Mouse (Mus musculus) intestine, embryonic 15.5 days (tissue): Measurements from ENCODE around the gene Tspo2. TPM values are rescaled to one million over a fixed set of nuclear protein-coding genes. Genes with fewer than 3 reads are reported as not detected.

Experiments used
- ATAC-seq: fragments of 200-750 bp; cut with Nextera tagmentation; 2 replicates; pipeline ENCODE4 v1.8.0; 2017; ENCODE audit warnings: moderate TSS enrichment, moderate library complexity
- H3K27ac ChIP-seq: fragments of 300-500 bp; sonication (generic); 2 replicates; pipeline ENCODE4 v1.5.1; 2015; ENCODE audit warnings: mild to moderate bottlenecking, inconsistent platforms
- H3K27me3 ChIP-seq: fragments of 300-500 bp; sonication (generic); replicated peaks from 2 replicates; pipeline ENCODE4 v1.6.1; 2015; ENCODE audit warnings: inconsistent platforms
- H3K36me3 ChIP-seq: fragments of 300-500 bp; sonication (generic); 2 replicates; pipeline ENCODE4 v1.6.1; 2015; ENCODE audit warnings: inconsistent platforms
- H3K4me1 ChIP-seq: fragments of 300-500 bp; sonication (generic); replicated peaks from 2 replicates; pipeline ENCODE4 v1.6.1; 2015; ENCODE audit warnings: inconsistent platforms
- H3K4me2 ChIP-seq: fragments of 300-500 bp; sonication (generic); replicated peaks from 2 replicates; pipeline ENCODE4 v1.6.1; 2015; ENCODE audit warnings: mild to moderate bottlenecking, inconsistent platforms
- H3K4me3 ChIP-seq: fragments of 300-500 bp; sonication (generic); replicated peaks from 2 replicates; pipeline ENCODE4 v1.5.1; 2015; ENCODE audit warnings: inconsistent platforms
- H3K9ac ChIP-seq: fragments of 300-500 bp; sonication (generic); 2 replicates; pipeline ENCODE4 v1.6.1; 2015; ENCODE audit warnings: inconsistent platforms
- H3K9me3 ChIP-seq: fragments of 300-500 bp; sonication (generic); 2 replicates; pipeline ENCODE4 v1.6.1; 2016; ENCODE audit warnings: inconsistent platforms
- WGBS: fragments of 180-500 bp; shearing (Covaris S2); methylation state at CpG from one replicate; pipeline ENCODE4 v1.1.7; 2015; 5-methylcytosine and 5-hydroxymethylcytosine counted together
- polyA plus RNA-seq: library from polyadenylated mRNA; unstranded; fragments of >200 nt; fragmentation: Nextera tagmentation; extraction: Ambion mirVana; gene quantifications from 2 replicates; pipeline ENCODE4 v1.2.1, GENCODE M21; 2015

Tspo2 gene
- polyA plus RNA-seq, 1 experiment from 2014 or later, result 3.5 TPM

DNA sequence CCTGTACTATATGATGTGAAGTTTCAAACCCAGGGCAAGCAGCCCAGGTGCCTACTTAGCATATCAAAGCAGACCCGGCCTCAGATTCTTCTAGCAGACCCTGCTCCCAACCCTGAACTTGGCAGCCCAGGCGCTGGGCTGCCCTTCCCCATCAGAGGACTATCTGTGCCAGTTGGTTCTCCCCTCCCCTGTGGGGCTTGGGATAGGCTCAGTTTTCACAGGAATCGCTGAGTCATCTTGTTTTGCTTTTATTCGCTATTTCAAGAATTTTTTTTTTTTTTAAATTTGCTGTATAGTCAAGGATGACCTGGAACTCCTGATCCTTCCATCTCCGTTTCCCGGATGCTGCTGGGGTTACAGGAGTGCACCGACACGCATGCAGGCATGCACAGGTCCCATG, 3.6 kb downstream of the Tspo2 start:
- Histone ChIP-seq H3K9me3 (no peaks in the 10 kb centered on the region), H3K4me1 (0 out of 2 replicates have a peak, but pooled peaks cover 7% of the 10 kb centered on the region), H3K4me3 (no peak overlapping the region), H3K9ac (no peak overlapping the region), H3K36me3 (no peaks in the 10 kb centered on the region), H3K27ac (no peak overlapping the region), H3K27me3 (no peaks in the 10 kb centered on the region), H3K4me2 (no peak overlapping the region)
- ATAC-seq, result no peak
- WGBS, result 80% methylated on average over 8 of the region's 8 CpGs

DNA sequence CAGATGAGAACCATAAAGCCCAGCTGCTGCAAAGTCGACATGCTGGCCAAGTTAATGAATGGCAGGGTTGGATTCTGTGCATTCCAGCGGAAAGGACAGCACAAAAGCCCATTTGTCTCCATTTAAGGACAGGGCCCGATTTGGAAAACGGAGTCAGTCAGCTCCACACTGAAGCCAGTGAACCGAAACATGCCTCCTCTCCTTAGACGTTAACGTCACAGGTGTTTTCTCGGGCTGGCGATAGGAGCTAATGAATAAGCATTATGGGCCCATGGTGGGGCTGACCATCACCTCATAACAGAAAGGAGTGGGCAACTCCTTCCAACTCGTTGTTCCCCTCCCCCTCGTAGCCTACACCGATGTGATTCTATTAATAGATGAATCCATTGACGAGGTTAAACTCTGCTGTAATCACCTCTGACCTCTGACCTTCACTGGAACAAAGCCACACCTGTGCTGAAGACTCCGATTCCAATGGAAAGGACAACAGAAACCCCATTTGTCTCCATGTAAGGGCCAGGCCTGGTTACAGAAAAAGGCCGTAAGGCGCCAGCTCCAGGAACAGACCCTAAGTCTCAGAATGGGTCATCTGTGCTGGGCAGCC, 7.7 kb downstream of the Tspo2 start:
- no peak for ATAC-seq
- no peak overlapping the region for H3K27ac ChIP-seq
- WGBS, result 79% methylated on average over 16 of the region's 16 CpGs

DNA sequence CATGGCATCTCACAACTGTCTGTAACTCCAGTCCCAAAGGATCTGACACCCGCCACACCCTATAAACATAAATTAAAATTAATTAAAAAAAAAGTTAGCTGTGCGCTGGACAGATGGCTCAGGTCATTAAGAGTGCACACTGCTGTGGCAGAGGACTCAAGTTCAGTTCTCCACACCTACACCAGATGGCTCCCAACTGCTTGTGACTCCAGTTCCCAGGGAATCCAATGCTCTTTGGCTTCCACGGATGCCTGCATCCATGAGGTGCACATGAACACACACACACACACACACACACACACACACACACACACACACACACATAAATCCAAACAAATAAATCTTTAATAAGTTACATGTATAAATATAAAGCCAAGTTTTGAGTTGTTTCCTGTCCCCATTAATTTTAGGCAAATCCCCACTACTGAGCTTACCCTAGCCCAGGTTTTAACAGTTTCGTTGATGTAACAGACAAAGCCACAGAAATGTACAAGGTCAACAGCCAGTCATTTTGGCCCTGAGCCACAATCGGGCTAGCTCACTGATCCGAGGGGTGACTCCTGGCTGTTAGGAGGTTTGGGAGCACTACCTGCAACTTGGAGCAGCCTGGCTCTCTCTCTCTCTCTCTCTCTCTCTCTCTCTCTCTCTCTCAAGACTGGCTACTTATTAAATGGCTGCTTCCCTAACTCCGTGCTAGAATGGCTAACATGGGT, 8.4 kb downstream of the Tspo2 start:
- 66% methylated on average over 7 of the region's 7 CpGs for WGBS
- H3K9me3 ChIP-seq, result no peaks in the 10 kb centered on the region
- peaks cover 3% of the 10 kb centered on the region; the same call in 1 of the 2 replicates for H3K4me1 ChIP-seq
- H3K4me2 ChIP-seq, result no peak overlapping the region
- H3K9ac ChIP-seq, result no peak overlapping the region
- H3K27me3 ChIP-seq, result no peaks in the 10 kb centered on the region
- H3K27ac ChIP-seq, result no peak overlapping the region
- no peak for ATAC-seq
- no peaks in the 10 kb centered on the region for H3K36me3 ChIP-seq
- H3K4me3 ChIP-seq, result no peak overlapping the region

More for the DNA sequence above, 7.7 kb downstream of the Tspo2 start:
- H3K27me3 ChIP-seq, result no peaks in the 10 kb centered on the region
- no peaks in the 10 kb centered on the region for H3K9me3 ChIP-seq
- H3K4me2 ChIP-seq, result no peak overlapping the region
- H3K4me3 ChIP-seq, result no peak overlapping the region
- no peaks in the 10 kb centered on the region for H3K36me3 ChIP-seq
- H3K9ac ChIP-seq, result no peak overlapping the region
- H3K4me1 ChIP-seq, result no peaks in the 10 kb centered on the region

GRCm38 (mm10) chr17:48437421-48437911, 13.9 kb downstream of the Tspo2 start:
- Histone ChIP-seq H3K4me3 (no peak overlapping the region), H3K27ac (peak overlapping the region; percentile 9; the same call in 1 of the 2 replicates), H3K9ac (no peak overlapping the region), H3K4me1 (peaks cover 39% of the 10 kb centered on the region), H3K9me3 (no peaks in the 10 kb centered on the region), H3K27me3 (no peaks in the 10 kb centered on the region), H3K36me3 (no peaks in the 10 kb centered on the region), H3K4me2 (no peak overlapping the region)
- 0 out of 2 replicates have a peak, but pooled peaks have one; percentile 7 for ATAC-seq
- 25% methylated on average over 7 of the region's 7 CpGs for WGBS

GRCm38 (mm10) chr17:48436487-48436886, 14.8 kb downstream of the Tspo2 start:
- H3K36me3 ChIP-seq, result no peaks in the 10 kb centered on the region
- peaks cover 45% of the 10 kb centered on the region for H3K4me1 ChIP-seq
- no peaks in the 10 kb centered on the region for H3K9me3 ChIP-seq
- no peak overlapping the region for H3K4me2 ChIP-seq
- 56% methylated on average over 1 of the region's 1 CpGs for WGBS
- no peak for ATAC-seq
- peak overlapping the region; percentile 9; the same call in 1 of the 2 replicates for H3K27ac ChIP-seq
- no peak overlapping the region for H3K4me3 ChIP-seq
- H3K9ac ChIP-seq, result no peak overlapping the region
- H3K27me3 ChIP-seq, result no peaks in the 10 kb centered on the region

DNA sequence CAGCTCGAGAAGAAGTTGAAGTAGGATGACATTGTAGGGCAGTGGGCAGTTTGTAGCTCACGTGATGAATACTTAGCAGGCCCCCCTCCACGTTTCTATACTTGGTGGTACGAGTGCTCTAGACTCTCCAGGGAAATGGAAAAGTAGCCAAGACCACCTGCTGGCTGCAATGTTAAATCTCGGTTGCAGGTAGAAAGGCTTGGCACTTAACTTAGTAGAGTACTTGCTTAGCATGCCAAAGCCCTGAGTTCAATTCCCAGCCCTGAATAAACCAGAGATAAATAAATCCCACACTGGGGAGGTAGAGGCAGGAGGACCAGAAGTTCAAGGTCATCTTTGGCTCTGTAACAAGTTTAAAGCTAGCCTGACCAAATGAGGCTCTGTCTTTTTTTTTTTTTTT, 16.8 kb downstream of the Tspo2 start:
- Histone ChIP-seq H3K4me3 (no peak overlapping the region), H3K4me1 (peaks cover 59% of the 10 kb centered on the region), H3K36me3 (no peaks in the 10 kb centered on the region), H3K27ac (peak overlapping the region; percentile 62; the same call in 1 of the 2 replicates), H3K9me3 (no peaks in the 10 kb centered on the region), H3K9ac (no peak overlapping the region), H3K4me2 (no peak overlapping the region), H3K27me3 (no peaks in the 10 kb centered on the region)
- WGBS, result 86% methylated on average over 5 of the region's 5 CpGs
- ATAC-seq, result no peak

DNA sequence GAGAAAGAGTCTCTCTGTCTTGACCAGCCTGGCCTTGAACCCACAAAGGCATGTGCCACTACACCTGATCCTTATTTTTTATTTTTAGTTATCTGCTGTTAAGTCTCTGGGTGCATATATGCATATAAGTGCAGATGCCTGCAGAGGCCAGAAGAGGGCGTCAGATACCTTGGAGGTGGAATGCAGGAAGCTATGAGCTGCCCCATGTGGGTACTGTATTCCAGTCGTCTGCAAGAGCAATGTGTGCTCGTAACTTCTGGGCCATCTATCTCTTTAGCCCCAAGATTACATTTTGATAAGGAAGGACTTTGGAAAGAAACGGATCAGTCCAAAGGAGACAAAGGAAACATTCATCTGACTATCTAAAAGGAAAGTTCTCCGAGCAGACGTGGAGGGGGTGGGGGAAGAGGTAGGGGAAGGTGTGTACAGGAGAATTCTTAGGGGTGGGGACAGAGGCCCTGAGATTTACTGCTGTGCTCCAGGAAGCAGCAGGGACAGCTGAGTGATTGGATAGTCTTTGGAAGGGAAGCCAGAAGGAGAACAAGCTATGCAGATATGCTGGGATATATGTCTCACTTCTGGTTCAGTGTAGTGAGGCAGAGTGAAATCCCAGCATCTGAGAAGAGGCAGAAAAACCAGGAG, 17.5 kb downstream of the Tspo2 start:
- WGBS, result 39% methylated on average over 6 of the region's 6 CpGs
- peak; percentile 86 for ATAC-seq
- peak overlapping the region; percentile 62 for H3K27ac ChIP-seq
- no peaks in the 10 kb centered on the region for H3K36me3 ChIP-seq
- H3K27me3 ChIP-seq, result no peaks in the 10 kb centered on the region
- H3K4me2 ChIP-seq, result no peak overlapping the region
- H3K4me3 ChIP-seq, result no peak overlapping the region
- no peaks in the 10 kb centered on the region for H3K9me3 ChIP-seq
- H3K9ac ChIP-seq, result no peak overlapping the region
- peaks cover 59% of the 10 kb centered on the region for H3K4me1 ChIP-seq

DNA sequence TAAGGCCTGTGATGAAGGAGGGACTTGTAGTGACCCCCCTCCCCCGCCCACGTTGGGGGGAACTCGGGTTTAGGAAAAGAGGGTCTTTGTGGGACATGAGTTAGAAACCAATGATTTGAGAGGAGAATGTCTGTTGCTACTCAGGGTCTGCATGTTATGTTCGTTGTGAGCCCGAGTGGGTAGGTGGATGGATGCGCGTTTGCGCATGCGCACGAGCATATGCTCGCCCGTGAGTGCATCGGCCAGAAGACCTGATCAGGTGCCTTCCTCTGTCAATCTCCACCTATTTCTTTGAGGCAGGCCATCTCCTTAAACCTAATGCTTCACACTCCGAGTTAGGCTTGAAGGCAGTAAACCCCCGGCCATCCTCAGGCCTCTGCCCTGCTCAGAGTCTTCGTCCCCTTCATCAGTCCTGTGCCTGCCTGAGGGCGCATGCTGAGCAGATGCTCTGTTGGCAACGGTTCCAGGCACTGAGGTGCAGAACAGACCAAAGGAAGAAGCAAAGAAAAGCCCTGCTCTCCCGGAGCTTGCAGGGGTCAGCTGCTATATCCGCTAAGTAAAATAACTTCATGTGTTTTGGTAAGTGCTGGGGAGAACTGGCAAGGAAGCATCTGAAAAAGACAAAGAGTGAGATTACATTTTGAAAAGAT, 18.2 kb downstream of the Tspo2 start:
- ATAC-seq, result no peak
- Histone ChIP-seq H3K27ac (peak overlapping the region; percentile 62), H3K4me2 (no peak overlapping the region), H3K27me3 (no peaks in the 10 kb centered on the region), H3K4me3 (no peak overlapping the region), H3K4me1 (peaks cover 60% of the 10 kb centered on the region), H3K9ac (no peak overlapping the region), H3K9me3 (no peaks in the 10 kb centered on the region), H3K36me3 (no peaks in the 10 kb centered on the region)
- 74% methylated on average over 20 of the region's 20 CpGs for WGBS

DNA sequence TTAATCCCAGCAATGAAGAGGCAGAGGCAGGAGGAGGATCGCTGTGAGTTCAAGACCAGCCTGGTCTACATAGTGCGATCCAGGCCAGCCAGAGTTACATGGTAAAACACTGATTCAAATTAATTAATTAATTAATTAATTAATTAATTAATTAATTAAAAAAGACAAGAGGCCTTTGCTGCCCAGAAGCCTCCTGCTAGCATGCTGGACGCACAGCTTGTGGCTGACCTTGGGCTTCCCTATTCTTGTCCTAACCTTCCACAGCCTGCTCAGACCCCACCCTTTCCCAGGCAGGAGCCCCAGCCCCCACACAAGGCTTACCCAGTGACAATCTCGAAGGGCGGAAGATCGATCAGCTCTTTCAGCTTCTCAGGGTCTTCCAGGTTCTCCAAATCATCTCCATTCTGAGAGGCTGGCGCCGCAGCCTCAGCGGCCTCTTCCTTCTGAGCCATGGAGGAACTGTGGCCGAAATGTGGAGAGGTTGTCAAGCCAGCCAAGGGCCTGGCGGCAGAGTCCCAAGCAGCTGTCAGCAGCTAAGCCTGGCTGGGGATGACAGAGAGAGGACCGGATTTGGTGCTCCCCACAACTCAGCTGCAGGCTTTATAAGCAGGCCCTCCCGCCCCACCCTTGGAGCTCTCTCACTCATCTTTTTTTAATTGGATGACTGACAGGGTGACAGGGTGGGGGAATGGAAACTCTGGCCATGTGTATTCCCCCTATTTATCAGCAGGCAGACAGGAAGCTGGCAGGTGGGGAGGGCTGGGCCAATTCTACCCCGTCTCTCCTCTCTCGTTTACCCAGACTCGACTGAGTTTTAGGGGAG, 19.0 kb downstream of the Tspo2 start, which contains the start of gene Apobec2:
Gene Apobec2 (minus strand): TSS at position 773 of the 823 bp plus-strand sequence.
- no peaks in the 10 kb centered on the region for H3K27me3 ChIP-seq
- H3K4me2 ChIP-seq, result no peak within 1 kb of the TSS
- no peak within 1 kb of the TSS for H3K4me3 ChIP-seq
- no peaks in the 10 kb centered on the region for H3K9me3 ChIP-seq
- WGBS, result 54% methylated on average over 16 of the region's 16 CpGs
- 0 out of 2 replicates have a peak within 1 kb of the TSS, but pooled peaks have one; percentile 5 for H3K9ac ChIP-seq
- H3K4me1 ChIP-seq, result peaks cover 55% of the 10 kb centered on the region
- ATAC-seq, result no peak
- H3K27ac ChIP-seq, result peak within 1 kb of the TSS; percentile 67
- no peaks in the 10 kb centered on the region for H3K36me3 ChIP-seq

DNA sequence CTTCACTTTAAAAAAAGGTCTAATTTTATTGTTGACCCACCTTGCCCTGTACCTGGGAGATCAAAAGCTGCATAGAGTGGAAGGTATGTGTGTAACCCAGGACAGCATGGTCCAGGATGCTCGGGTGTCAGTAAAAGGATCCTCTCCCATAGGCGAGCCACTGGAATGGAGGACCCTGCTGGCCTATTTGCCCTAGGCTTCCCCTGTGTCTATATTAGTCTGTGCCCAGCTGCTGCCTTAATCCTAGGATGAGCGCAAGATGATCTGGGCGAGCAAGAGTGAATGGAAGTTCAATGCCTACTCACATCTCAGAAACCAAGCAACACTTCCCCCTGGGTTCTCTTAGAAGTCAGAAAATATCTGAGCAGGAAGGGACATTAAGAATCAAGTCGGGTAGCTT, 20.3 kb downstream of the Tspo2 start:
- Histone ChIP-seq H3K9ac (no peak overlapping the region), H3K4me2 (no peak overlapping the region), H3K27ac (peak overlapping the region; percentile 67), H3K4me3 (no peak overlapping the region), H3K36me3 (no peaks in the 10 kb centered on the region), H3K4me1 (peaks cover 53% of the 10 kb centered on the region), H3K27me3 (no peaks in the 10 kb centered on the region), H3K9me3 (no peaks in the 10 kb centered on the region)
- no peak for ATAC-seq
- WGBS, result 64% methylated on average over 5 of the region's 5 CpGs

DNA sequence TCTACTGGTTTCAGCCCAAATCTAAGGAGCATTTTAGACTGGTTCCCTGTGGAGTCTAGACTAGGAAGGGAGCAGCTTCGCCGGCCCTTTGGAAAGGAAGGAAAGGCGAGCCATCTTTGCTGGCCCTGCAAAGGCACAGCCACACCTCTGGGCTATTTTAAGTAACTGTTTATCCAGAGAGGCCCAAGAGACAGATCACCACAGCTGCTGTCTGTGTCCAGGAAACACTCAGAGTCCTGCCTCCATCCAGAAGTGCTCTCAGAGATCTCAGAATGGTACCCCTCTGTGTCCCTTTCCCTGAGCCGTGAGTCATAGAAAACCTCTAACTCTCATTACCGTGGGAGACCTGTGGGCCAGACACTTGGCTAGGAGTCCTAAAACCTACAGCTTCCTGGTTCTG, 20.9 kb downstream of the Tspo2 start:
- peak overlapping the region; percentile 24; the same call in 1 of the 2 replicates for H3K4me2 ChIP-seq
- no peak overlapping the region for H3K4me3 ChIP-seq
- 8% methylated on average over 5 of the region's 5 CpGs for whole genome bisulfite sequencing
- H3K9ac ChIP-seq, result no peak overlapping the region
- H3K4me1 ChIP-seq, result peaks cover 54% of the 10 kb centered on the region
- H3K27me3 ChIP-seq, result no peaks in the 10 kb centered on the region
- H3K27ac ChIP-seq, result peak overlapping the region; percentile 77
- no peaks in the 10 kb centered on the region for H3K9me3 ChIP-seq
- ATAC-seq, result peak; percentile 29
- H3K36me3 ChIP-seq, result no peaks in the 10 kb centered on the region
